Mouse (Mus musculus) urinary bladder, adult 2 months (tissue): Measurements from ENCODE around the gene Hsp90aa1. TPM values are rescaled to one million over a fixed set of nuclear protein-coding genes. Genes with fewer than 3 reads are reported as not detected.
"Not testable (repeated sequence)": the region's sequence is repeated elsewhere in the genome, so short reads cannot be mapped to it uniquely, and the experiment has no call there.

ENCODE experiments used
- DNase-seq: peaks from one replicate; pipeline ENCODE4 v3.0.0; 2022; ENCODE audit warnings: low spot score
- polyA plus RNA-seq: library from polyadenylated mRNA; depleted of rRNA; stranded (reverse); fragments of >200 nt; gene quantifications from 2 replicates; pipeline ENCODE4 v1.2.3, GENCODE M21; 2012

The Hsp90aa1 gene
- polyA plus RNA-seq, 1 experiment, result 104 TPM

- DNase-seq, result no peak
Measured at GRCm38 (mm10) chr12:110698523-110699170, 3.9 kb downstream of the Hsp90aa1 start.

GRCm38 (mm10) chr12:110698080-110698479 lies 4.4 kb downstream of the Hsp90aa1 start:
- no peak for DNase-seq

- DNase-seq, result no peak
Measured at GRCm38 (mm10) chr12:110697457-110697856, 5.1 kb downstream of the Hsp90aa1 start.

- no peak for DNase-seq
Measured at GRCm38 (mm10) chr12:110696975-110697400, 5.5 kb downstream of the Hsp90aa1 start.

GRCm38 (mm10) chr12:110696173-110696974 lies 6.2 kb downstream of the Hsp90aa1 start:
- peak; percentile 100 for DNase-seq

GRCm38 (mm10) chr12:110695676-110696171 lies 6.8 kb downstream of the Hsp90aa1 start:
- no peak for DNase-seq

GRCm38 (mm10) chr12:110693378-110693777 lies 9.2 kb downstream of the Hsp90aa1 start:
- not testable (repeated sequence) for DNase-seq

- no peak for DNase-seq
Measured at GRCm38 (mm10) chr12:110689919-110690643, 12.4 kb downstream of the Hsp90aa1 start.

GRCm38 (mm10) chr12:110688921-110689320 lies 13.6 kb downstream of the Hsp90aa1 start:
- DNase-seq, result not testable (repeated sequence)

- peak; percentile 61 for DNase-seq
Measured at GRCm38 (mm10) chr12:110687894-110688734, 14.4 kb downstream of the Hsp90aa1 start.

- DNase-seq, result no peak
Measured at GRCm38 (mm10) chr12:110683580-110683979, 18.9 kb downstream of the Hsp90aa1 start.

GRCm38 (mm10) chr12:110682561-110683299 lies 19.8 kb downstream of the Hsp90aa1 start, which contains the start of gene 1700001K19Rik:
Gene 1700001K19Rik (minus strand): TSS chr12:110682619.
- DNase-seq, result no peak

- DNase-seq, result no peak
Measured at GRCm38 (mm10) chr12:110681878-110682277, 20.6 kb downstream of the Hsp90aa1 start.

- no peak for DNase-seq
Measured at GRCm38 (mm10) chr12:110681191-110681590, 21.3 kb downstream of the Hsp90aa1 start.

- DNase-seq, result no peak
Measured at GRCm38 (mm10) chr12:110674243-110674642, 28.3 kb downstream of the Hsp90aa1 start.

GRCm38 (mm10) chr12:110667466-110668077 lies 35.0 kb downstream of the Hsp90aa1 start:
- DNase-seq, result no peak

GRCm38 (mm10) chr12:110661746-110662145 lies 40.8 kb downstream of the Hsp90aa1 start:
- no peak for DNase-seq

GRCm38 (mm10) chr12:110651464-110651863 lies 51.1 kb downstream of the Hsp90aa1 start:
- DNase-seq, result no peak

GRCm38 (mm10) chr12:110650241-110650641 lies 52.3 kb downstream of the Hsp90aa1 start:
- DNase-seq, result no peak
